11 mouse cellular contexts compared by ENCODE assay signal in genomic region chr3:28564370-28565357, GRCm38 (mm10).
A peak's percentile ranks its signal among the peaks of the same experiment; 100 is the strongest.
DNase-seq lines count a peak whose midpoint lies in the region; ATAC-seq and TF ChIP-seq lines count a peak whose summit lies in the region.
"Had no signal": no experiment of that assay in that cellular context is flagged by ENCODE, and none has a peak within 500 bp of the region (broad histone marks: within the 10 kb centered on the region; RNA-seq: fewer than 3 reads in every experiment).

No protein-coding gene starts in this region.

- no peaks in the 10 kb centered on the region for H3K9me3 ChIP-seq in ES-Bruce4 (replicated peaks; ENCODE audit: control insufficient read depth, insufficient read depth, low read length, poor library complexity, severe bottlenecking)
- no peaks in the 10 kb centered on the region for H3K9me3 ChIP-seq in hindbrain, postnatal 0 days (ENCODE audit: low read length)
- 0 out of 2 replicates have a peak, but pooled peaks cover 2% of the 10 kb centered on the region for H3K9me3 ChIP-seq in heart, embryonic 11.5 days (replicated peaks; ENCODE audit: control insufficient read depth, low read length)
- H3K9me3 ChIP-seq: liver, embryonic 13.5 days had no signal

- H3K4me2 ChIP-seq in hindbrain, postnatal 0 days (ENCODE audit: low read depth, low read length), result no peak overlapping the region
- no peak overlapping the region for H3K4me2 ChIP-seq in heart, embryonic 11.5 days
- H3K4me2 ChIP-seq: liver, embryonic 13.5 days had no signal

- WGBS in hindbrain, postnatal 0 days, result 57% methylated on average over 12 of the region's 12 CpGs
- 75% methylated on average over 12 of the region's 12 CpGs for WGBS in heart, embryonic 11.5 days (ENCODE audit: insufficient replicate concordance)

- no peaks in the 10 kb centered on the region for H3K27me3 ChIP-seq in ES-Bruce4 (ENCODE audit: control insufficient read depth, insufficient read depth, low read length, poor library complexity, severe bottlenecking)
- H3K27me3 ChIP-seq in hindbrain, postnatal 0 days (ENCODE audit: insufficient read depth, low read length), result no peaks in the 10 kb centered on the region
- no peaks in the 10 kb centered on the region for H3K27me3 ChIP-seq in heart, embryonic 11.5 days (ENCODE audit: control insufficient read depth, insufficient read depth, low read length)
- H3K27me3 ChIP-seq: liver, embryonic 13.5 days had no signal

- no peak overlapping the region for H3K4me3 ChIP-seq in layer of hippocampus, adult 2 months
- H3K4me3 ChIP-seq in ES-Bruce4 (ENCODE audit: low read depth, low read length), result no peak overlapping the region
- no peak overlapping the region for H3K4me3 ChIP-seq in hindbrain, postnatal 0 days (ENCODE audit: low read length)
- H3K4me3 ChIP-seq in heart, embryonic 11.5 days (ENCODE audit: low read depth, low read length), result no peak overlapping the region
- H3K4me3 ChIP-seq: liver, embryonic 13.5 days had no signal

- H3K9ac ChIP-seq in ES-Bruce4 (ENCODE audit: low read depth, poor library complexity, severe bottlenecking), result no peak overlapping the region
- no peak overlapping the region for H3K9ac ChIP-seq in hindbrain, postnatal 0 days (replicated peaks; ENCODE audit: low read length)
- H3K9ac ChIP-seq in heart, embryonic 11.5 days (ENCODE audit: low read depth, low read length), result no peak overlapping the region
- H3K9ac ChIP-seq: liver, embryonic 13.5 days had no signal

- peak; percentile 9; the same call in 1 of the 2 replicates for ATAC-seq in hindbrain, postnatal 0 days
- no peak for ATAC-seq in heart, embryonic 11.5 days (replicated peaks; ENCODE audit: insufficient number of reproducible peaks, low FRiP score, low TSS enrichment)

- TF ChIP-seq CTCF in layer of hippocampus, adult 2 months (conservative IDR thresholded peaks at IDR 0.05), result peak; percentile 49
- TF ChIP-seq CTCF in ES-Bruce4 (IDR thresholded peaks at IDR 0.05; ENCODE audit: low read depth, low read length), result peak; percentile 35
- TF ChIP-seq CTCF in hindbrain, postnatal 0 days (IDR thresholded peaks at IDR 0.05; ENCODE audit: low read depth), result peak; percentile 57

- peak overlapping the region; percentile 36; the same call in 1 of the 2 replicates for H3K27ac ChIP-seq in layer of hippocampus, adult 2 months
- no peak overlapping the region for H3K27ac ChIP-seq in ES-Bruce4 (ENCODE audit: insufficient read depth, low read length)
- H3K27ac ChIP-seq in hindbrain, postnatal 0 days, result no peak overlapping the region
- no peak overlapping the region for H3K27ac ChIP-seq in heart, embryonic 11.5 days (ENCODE audit: low read depth, low read length)
- H3K27ac ChIP-seq: liver, embryonic 13.5 days had no signal

- H3K36me3 ChIP-seq in ES-Bruce4 (ENCODE audit: control insufficient read depth, insufficient read depth, low read length, poor library complexity, severe bottlenecking), result no peaks in the 10 kb centered on the region
- peaks cover 17% of the 10 kb centered on the region; the same call in 1 of the 2 replicates for H3K36me3 ChIP-seq in hindbrain, postnatal 0 days (ENCODE audit: insufficient read depth, low read length)
- no peaks in the 10 kb centered on the region for H3K36me3 ChIP-seq in heart, embryonic 11.5 days (ENCODE audit: control insufficient read depth, insufficient read depth, low read length)
- H3K36me3 ChIP-seq: liver, embryonic 13.5 days had no signal

- no peak for DNase-seq in layer of hippocampus, adult 2 months (ENCODE audit: low spot score in 2 of 2)
- no peak for DNase-seq in layer of hippocampus, postnatal 14 days (ENCODE audit: low spot score in 2 of 2)
- DNase-seq in MEL-GATA-1-ER (ENCODE audit: extremely low read depth, low read depth), result peak; percentile 6
- no peak for DNase-seq in hindbrain, postnatal 0 days (ENCODE audit: low spot score)
- no peak for DNase-seq in spleen, postnatal 36 days (ENCODE audit: low spot score in 2 of 2)
- DNase-seq: heart, adult 11 months; kidney, postnatal 10 days; liver, embryonic 13.5 days; midbrain, embryonic 14.5 days had no signal

- TF ChIP-seq POLR2A in ES-Bruce4 (IDR thresholded peaks at IDR 0.05; ENCODE audit: insufficient read depth, low read length), result no peak

- no peaks in the 10 kb centered on the region for H3K4me1 ChIP-seq in ES-Bruce4 (ENCODE audit: control insufficient read depth, insufficient read depth, low read length)
- no peaks in the 10 kb centered on the region for H3K4me1 ChIP-seq in hindbrain, postnatal 0 days (ENCODE audit: insufficient read depth, low read length)
- peaks cover 2% of the 10 kb centered on the region; the same call in 1 of the 2 replicates for H3K4me1 ChIP-seq in heart, embryonic 11.5 days (ENCODE audit: control insufficient read depth, insufficient read depth, low read length)
- H3K4me1 ChIP-seq: liver, embryonic 13.5 days had no signal

- no peak for TF ChIP-seq EP300 in ES-Bruce4 (IDR thresholded peaks at IDR 0.05; ENCODE audit: insufficient read depth, low read depth, low read length)
